Mouse (Mus musculus) megakaryocyte, embryonic 14.5 days (primary cell): ENCODE measurements around the gene Lsg1. TPM values are rescaled to one million over a fixed set of nuclear protein-coding genes. Genes with fewer than 3 reads are reported as not detected.

ENCODE experiments used
- H3K27me3 ChIP-seq: replicated peaks from 2 replicates; pipeline ENCODE3; 2012; ENCODE audit warnings: inconsistent platforms
- H3K36me3 ChIP-seq: replicated peaks from 2 replicates; pipeline ENCODE3; 2012; ENCODE audit warnings: low read length, inconsistent platforms, mixed read lengths
- H3K4me1 ChIP-seq: 2 replicates; pipeline ENCODE4 v1.6.1; 2012; ENCODE audit warnings: inconsistent platforms
- H3K4me3 ChIP-seq: replicated peaks from 2 replicates; pipeline ENCODE3; 2012; ENCODE audit warnings: moderate library complexity, mild to moderate bottlenecking, inconsistent platforms
- H3K9me3 ChIP-seq: 2 replicates; pipeline ENCODE4 v1.6.1; 2012; ENCODE audit warnings: inconsistent platforms
- FLI1 ChIP-seq: IDR thresholded peaks from 2 replicates; pipeline ENCODE4 v1.6.1; 2012; ENCODE audit warnings: low read length, inconsistent platforms, mixed read lengths
- GATA1 ChIP-seq: IDR thresholded peaks from 3 replicates; pipeline ENCODE4 v1.6.1; 2012; ENCODE audit warnings: mixed read lengths, low read length, inconsistent platforms, borderline replicate concordance
- polyA plus RNA-seq: library from polyadenylated mRNA; stranded (reverse); fragments of >175 nt; gene quantifications from 2 replicates; pipeline ENCODE4 v1.2.3, GENCODE M21; 2012; ENCODE audit warnings: low replicate concordance; ENCODE audit not compliant: insufficient read depth

Lsg1 gene
- 0.74 and 5.8 TPM in 2 replicates for polyA plus RNA-seq

GRCm38 (mm10) chr16:30587494-30588327, at the start of gene Lsg1:
Lsg1 (minus strand) TSS chr16:30587592.
- peak within 1 kb of the TSS; percentile 97 for H3K4me3 ChIP-seq
- H3K27me3 ChIP-seq: no peaks in the 10 kb centered on the region
- H3K4me1 ChIP-seq: peaks cover 38% of the 10 kb centered on the region
- TF ChIP-seq GATA1 (no peak), FLI1 (peak; percentile 77; the same call in 1 of the 2 replicates)
- no peaks in the 10 kb centered on the region for H3K9me3 ChIP-seq
- H3K36me3 ChIP-seq: peaks cover 31% of the 10 kb centered on the region

GRCm38 (mm10) chr16:30633906-30634746, 46.7 kb upstream of the Lsg1 start:
- no peak for TF ChIP-seq GATA1
- no peak for TF ChIP-seq FLI1
- Histone ChIP-seq H3K36me3 (no peaks in the 10 kb centered on the region), H3K4me3 (no peak overlapping the region), H3K9me3 (peaks cover 11% of the 10 kb centered on the region), H3K4me1 (peaks cover 11% of the 10 kb centered on the region), H3K27me3 (peaks cover 11% of the 10 kb centered on the region)

GRCm38 (mm10) chr16:30629509-30629908, 42.1 kb upstream of the Lsg1 start:
- TF ChIP-seq GATA1 (no peak), FLI1 (no peak)
- Histone ChIP-seq H3K4me1 (peaks cover 19% of the 10 kb centered on the region), H3K4me3 (no peak overlapping the region), H3K9me3 (no peaks in the 10 kb centered on the region; the same call in 1 of the 2 replicates), H3K27me3 (no peaks in the 10 kb centered on the region), H3K36me3 (no peaks in the 10 kb centered on the region)

GRCm38 (mm10) chr16:30628401-30628800, 41.0 kb upstream of the Lsg1 start:
- Histone ChIP-seq H3K4me3 (no peak overlapping the region), H3K36me3 (no peaks in the 10 kb centered on the region), H3K4me1 (peaks cover 26% of the 10 kb centered on the region), H3K27me3 (no peaks in the 10 kb centered on the region), H3K9me3 (no peaks in the 10 kb centered on the region; the same call in 1 of the 2 replicates)
- TF ChIP-seq FLI1 (no peak), GATA1 (no peak)

GRCm38 (mm10) chr16:30627586-30628337, 40.4 kb upstream of the Lsg1 start:
- TF ChIP-seq GATA1: no peak
- no peak for TF ChIP-seq FLI1
- H3K4me1 ChIP-seq: peaks cover 29% of the 10 kb centered on the region
- H3K27me3 ChIP-seq: no peaks in the 10 kb centered on the region
- no peaks in the 10 kb centered on the region for H3K36me3 ChIP-seq
- no peaks in the 10 kb centered on the region; the same call in 1 of the 2 replicates for H3K9me3 ChIP-seq
- H3K4me3 ChIP-seq: no peak overlapping the region

GRCm38 (mm10) chr16:30624640-30625039, 37.2 kb upstream of the Lsg1 start:
- TF ChIP-seq GATA1 (no peak), FLI1 (no peak)
- H3K36me3 ChIP-seq: no peaks in the 10 kb centered on the region
- H3K4me3 ChIP-seq: no peak overlapping the region
- H3K27me3 ChIP-seq: no peaks in the 10 kb centered on the region
- no peaks in the 10 kb centered on the region; the same call in 1 of the 2 replicates for H3K9me3 ChIP-seq
- H3K4me1 ChIP-seq: peaks cover 59% of the 10 kb centered on the region

GRCm38 (mm10) chr16:30623645-30624044, 36.3 kb upstream of the Lsg1 start:
- Histone ChIP-seq H3K9me3 (no peaks in the 10 kb centered on the region; the same call in 1 of the 2 replicates), H3K36me3 (no peaks in the 10 kb centered on the region), H3K4me3 (peak overlapping the region; percentile 12), H3K27me3 (no peaks in the 10 kb centered on the region), H3K4me1 (peaks cover 63% of the 10 kb centered on the region)
- TF ChIP-seq GATA1 (no peak), FLI1 (no peak)

- Histone ChIP-seq H3K36me3 (no peaks in the 10 kb centered on the region), H3K4me1 (peaks cover 60% of the 10 kb centered on the region), H3K4me3 (no peak overlapping the region), H3K27me3 (peaks cover 14% of the 10 kb centered on the region), H3K9me3 (no peaks in the 10 kb centered on the region)
- no peak for TF ChIP-seq FLI1
- TF ChIP-seq GATA1: no peak
Measured at GRCm38 (mm10) chr16:30616281-30616680, 28.9 kb upstream of the Lsg1 start.

GRCm38 (mm10) chr16:30614705-30615317, 27.4 kb upstream of the Lsg1 start:
- Histone ChIP-seq H3K36me3 (no peaks in the 10 kb centered on the region), H3K27me3 (peaks cover 14% of the 10 kb centered on the region), H3K4me3 (no peak overlapping the region), H3K9me3 (no peaks in the 10 kb centered on the region), H3K4me1 (peaks cover 48% of the 10 kb centered on the region)
- TF ChIP-seq FLI1 (no peak), GATA1 (no peak)
